Mouse (Mus musculus) intestine, postnatal 0 days (tissue): ENCODE data around the gene Adam10. TPM values are rescaled to one million over a fixed set of nuclear protein-coding genes. Genes with fewer than 3 reads are reported as not detected.

ENCODE experiments used
- ATAC-seq: fragments of 200-750 bp; cut with Nextera tagmentation; 2 replicates; pipeline ENCODE4 v1.8.0; 2017; ENCODE audit warnings: mild to moderate bottlenecking, moderate TSS enrichment, moderate library complexity
- H3K27ac ChIP-seq: fragments of 300-500 bp; sonication (generic); 2 replicates; pipeline ENCODE4 v1.5.1; 2014; ENCODE audit warnings: mild to moderate bottlenecking, low read depth, low read length, moderate library complexity
- H3K27me3 ChIP-seq: fragments of 300-500 bp; sonication (generic); replicated peaks from 2 replicates; pipeline ENCODE4 v1.6.1; 2014; ENCODE audit warnings: low read length, mixed read lengths; ENCODE audit not compliant: control insufficient read depth, insufficient read depth
- H3K36me3 ChIP-seq: fragments of 300-500 bp; sonication (generic); 2 replicates; pipeline ENCODE4 v1.6.1; 2014; ENCODE audit warnings: mild to moderate bottlenecking, moderate library complexity; ENCODE audit not compliant: control insufficient read depth, insufficient read depth
- H3K4me1 ChIP-seq: fragments of 300-500 bp; sonication (generic); replicated peaks from 2 replicates; pipeline ENCODE4 v1.6.1; 2014; ENCODE audit warnings: antibody characterized with exemption, low read length, mixed read lengths; ENCODE audit not compliant: control insufficient read depth, insufficient read depth
- H3K4me2 ChIP-seq: fragments of 300-500 bp; sonication (generic); replicated peaks from 2 replicates; pipeline ENCODE4 v1.6.1; 2014; ENCODE audit warnings: low read depth, mild to moderate bottlenecking, moderate library complexity
- H3K4me3 ChIP-seq: fragments of 300-500 bp; sonication (generic); 2 replicates; pipeline ENCODE4 v1.5.1; 2014; ENCODE audit warnings: low read depth, low read length
- H3K9ac ChIP-seq: fragments of 300-500 bp; sonication (generic); 2 replicates; pipeline ENCODE4 v1.6.1; 2014; ENCODE audit warnings: mild to moderate bottlenecking, low read depth, low read length
- H3K9me3 ChIP-seq: fragments of 300-500 bp; sonication (generic); 2 replicates; pipeline ENCODE4 v1.6.1; 2016; ENCODE audit warnings: mixed run types; ENCODE audit not compliant: control insufficient read depth
- CTCF ChIP-seq: sonication (generic); IDR thresholded peaks from 2 replicates; pipeline ENCODE4 v1.5.1; 2016; ENCODE audit warnings: low read depth, mild to moderate bottlenecking, control low read depth, antibody characterized with exemption, moderate library complexity
- WGBS: fragments of 180-500 bp; shearing (Covaris S2); extraction: QIAGEN DNeasy Blood & Tissue Kit; methylation state at CpG from one replicate; pipeline ENCODE4 v1.1.7; 2014; 5-methylcytosine and 5-hydroxymethylcytosine counted together
- polyA plus RNA-seq: library from polyadenylated mRNA; unstranded; fragments of >200 nt; fragmentation: Nextera tagmentation; extraction: Ambion mirVana; gene quantifications from 2 replicates; pipeline ENCODE4 v1.2.1, GENCODE M21; 2015

Adam10 gene
- polyA plus RNA-seq, 1 experiment from 2014 or later, result 33.5 TPM

DNA sequence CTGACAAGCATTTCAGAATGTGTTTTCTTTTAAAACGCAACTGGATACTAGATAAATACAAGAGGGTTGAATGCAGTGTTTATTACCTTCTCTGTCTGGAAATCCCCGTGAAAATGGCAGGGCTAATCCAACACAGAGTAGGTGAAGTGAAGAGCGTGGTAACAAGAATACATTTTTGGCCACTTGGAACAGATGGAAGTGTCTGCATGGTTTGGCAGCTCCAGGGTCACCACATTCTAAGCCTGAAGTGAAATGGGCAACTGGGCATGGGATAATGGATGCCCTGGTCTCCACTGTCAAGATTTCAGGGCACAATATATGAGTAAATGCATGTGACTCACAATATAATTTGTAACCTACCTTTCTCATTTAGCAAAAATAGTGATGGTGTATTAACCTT, 103.4 kb downstream of the Adam10 start:
- Histone ChIP-seq H3K36me3 (0 out of 2 replicates have a peak, but pooled peaks cover 10% of the 10 kb centered on the region), H3K9me3 (no peaks in the 10 kb centered on the region), H3K4me2 (no peak overlapping the region), H3K4me3 (no peak overlapping the region), H3K4me1 (no peaks in the 10 kb centered on the region), H3K9ac (no peak overlapping the region), H3K27ac (no peak overlapping the region), H3K27me3 (no peaks in the 10 kb centered on the region)
- TF ChIP-seq CTCF, result no peak
- 79% methylated on average over 3 of the region's 3 CpGs for WGBS
- no peak for ATAC-seq

DNA sequence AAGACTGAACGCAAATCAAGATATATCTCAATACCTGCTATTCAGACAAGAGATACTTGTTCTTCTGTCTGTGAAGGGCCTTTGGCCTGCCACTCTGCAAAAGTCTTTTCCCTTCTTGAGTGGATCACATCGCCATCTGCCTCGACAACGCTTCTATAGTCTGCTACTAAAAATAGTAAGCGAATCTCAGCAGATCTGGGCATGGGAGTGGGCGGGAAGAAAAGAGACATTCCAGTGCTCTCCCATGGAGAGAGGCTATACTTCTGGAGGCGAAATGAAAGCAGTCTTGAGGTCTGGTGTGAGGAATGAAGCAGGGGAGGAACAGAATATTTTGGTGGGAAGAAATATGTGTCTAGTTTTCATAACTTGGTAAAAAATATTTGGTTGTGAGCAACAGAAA, 109.9 kb downstream of the Adam10 start:
- Histone ChIP-seq H3K4me2 (no peak overlapping the region), H3K4me1 (no peaks in the 10 kb centered on the region), H3K4me3 (no peak overlapping the region), H3K9me3 (no peaks in the 10 kb centered on the region), H3K27ac (no peak overlapping the region), H3K9ac (no peak overlapping the region), H3K27me3 (no peaks in the 10 kb centered on the region), H3K36me3 (0 out of 2 replicates have a peak, but pooled peaks cover 5% of the 10 kb centered on the region)
- no peak for ATAC-seq
- TF ChIP-seq CTCF, result no peak
- WGBS, result 89% methylated on average over 7 of the region's 7 CpGs

DNA sequence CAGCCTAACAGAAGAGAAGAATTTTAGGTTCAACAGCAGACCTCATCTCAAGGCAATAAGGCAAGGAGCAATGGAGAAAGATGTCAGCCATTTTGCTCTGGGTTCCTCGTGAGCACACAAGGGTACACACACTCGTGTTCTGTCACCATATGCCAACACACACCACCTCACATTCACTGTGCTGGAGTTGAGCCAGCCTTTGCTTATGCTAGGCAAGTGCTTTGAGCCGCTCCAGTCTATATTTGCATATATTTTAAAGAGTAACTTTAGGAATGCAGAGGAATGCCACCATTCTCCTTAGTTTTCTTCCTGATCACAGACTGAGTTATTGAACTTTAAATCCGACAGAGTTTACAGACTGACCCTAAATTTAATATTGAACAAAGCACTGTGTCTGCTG, 111.8 kb downstream of the Adam10 start:
- Histone ChIP-seq H3K27ac (no peak overlapping the region), H3K4me3 (no peak overlapping the region), H3K36me3 (0 out of 2 replicates have a peak, but pooled peaks cover under 1% of the 10 kb centered on the region), H3K9ac (no peak overlapping the region), H3K9me3 (no peaks in the 10 kb centered on the region), H3K4me2 (no peak overlapping the region), H3K27me3 (no peaks in the 10 kb centered on the region), H3K4me1 (no peaks in the 10 kb centered on the region)
- ATAC-seq, result no peak
- 82% methylated on average over 4 of the region's 4 CpGs for WGBS
- TF ChIP-seq CTCF, result no peak

DNA sequence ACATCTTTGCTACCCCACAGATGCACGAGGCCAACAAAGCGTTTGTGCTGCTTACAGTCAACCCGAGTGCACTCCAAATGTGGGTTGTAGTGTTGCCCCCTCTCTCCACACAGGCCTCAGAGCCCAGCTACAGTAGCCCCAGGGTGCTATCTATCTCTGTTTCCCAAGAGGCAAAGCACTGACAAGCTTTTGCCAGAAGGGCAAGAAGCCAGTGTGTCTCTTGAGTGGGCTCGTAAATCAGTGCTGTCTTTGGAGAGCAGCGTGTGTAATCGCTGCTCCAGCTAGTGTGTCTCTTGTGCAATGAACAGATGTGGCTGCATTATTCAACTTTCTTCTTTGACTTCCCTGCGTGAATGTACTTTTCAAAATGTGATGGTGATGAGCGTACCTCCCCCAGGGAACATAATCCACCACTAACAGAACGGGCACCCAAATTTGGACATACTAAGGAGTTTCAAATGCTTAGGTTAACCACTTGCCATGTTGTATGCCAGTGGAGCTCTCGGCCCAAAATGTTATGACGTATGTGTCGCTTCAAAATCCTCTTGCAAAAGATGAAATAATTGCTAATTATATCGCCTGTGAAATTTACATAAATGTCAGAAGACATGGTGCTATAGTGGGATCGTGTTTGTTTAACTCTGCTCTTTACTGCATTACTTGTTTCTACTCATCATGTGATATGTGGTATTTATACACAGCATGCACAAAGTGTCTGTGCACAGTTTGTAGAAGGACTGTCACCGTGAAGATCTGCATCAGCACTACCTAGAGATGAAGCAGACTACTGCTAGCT, 116.0 kb downstream of the Adam10 start:
- no peak overlapping the region for H3K27ac ChIP-seq
- TF ChIP-seq CTCF, result 0 out of 2 replicates have a peak, but pooled peaks have one; percentile 6
- 62% methylated on average over 15 of the region's 15 CpGs for WGBS
- no peak overlapping the region for H3K9ac ChIP-seq
- no peak for ATAC-seq
- no peaks in the 10 kb centered on the region for H3K27me3 ChIP-seq
- H3K4me2 ChIP-seq, result no peak overlapping the region
- H3K4me1 ChIP-seq, result no peaks in the 10 kb centered on the region
- no peaks in the 10 kb centered on the region for H3K9me3 ChIP-seq
- H3K36me3 ChIP-seq, result no peaks in the 10 kb centered on the region
- no peak overlapping the region for H3K4me3 ChIP-seq

DNA sequence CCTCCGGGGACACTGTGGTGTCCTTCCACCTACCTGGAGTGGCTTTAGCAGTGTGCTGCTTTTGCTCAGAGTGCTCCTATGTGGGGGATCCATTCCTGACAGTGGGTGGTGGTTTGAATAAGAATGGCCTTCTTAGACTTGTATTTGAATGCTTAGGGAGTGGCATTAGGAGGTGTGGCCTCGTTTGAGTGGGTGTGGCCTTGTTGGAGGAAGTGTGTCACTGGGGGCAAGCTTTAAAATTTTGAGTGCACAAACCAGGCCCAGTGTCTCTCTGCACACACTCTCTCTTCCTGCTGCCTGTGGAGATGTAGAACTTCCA, 116.6 kb downstream of the Adam10 start:
- H3K9me3 ChIP-seq, result no peaks in the 10 kb centered on the region
- no peak for TF ChIP-seq CTCF
- no peak overlapping the region for H3K4me3 ChIP-seq
- WGBS, result 55% methylated on average over 2 of the region's 2 CpGs
- no peaks in the 10 kb centered on the region for H3K36me3 ChIP-seq
- no peak overlapping the region for H3K9ac ChIP-seq
- H3K27me3 ChIP-seq, result no peaks in the 10 kb centered on the region
- H3K4me1 ChIP-seq, result no peaks in the 10 kb centered on the region
- no peak overlapping the region for H3K27ac ChIP-seq
- ATAC-seq, result no peak
- H3K4me2 ChIP-seq, result no peak overlapping the region

DNA sequence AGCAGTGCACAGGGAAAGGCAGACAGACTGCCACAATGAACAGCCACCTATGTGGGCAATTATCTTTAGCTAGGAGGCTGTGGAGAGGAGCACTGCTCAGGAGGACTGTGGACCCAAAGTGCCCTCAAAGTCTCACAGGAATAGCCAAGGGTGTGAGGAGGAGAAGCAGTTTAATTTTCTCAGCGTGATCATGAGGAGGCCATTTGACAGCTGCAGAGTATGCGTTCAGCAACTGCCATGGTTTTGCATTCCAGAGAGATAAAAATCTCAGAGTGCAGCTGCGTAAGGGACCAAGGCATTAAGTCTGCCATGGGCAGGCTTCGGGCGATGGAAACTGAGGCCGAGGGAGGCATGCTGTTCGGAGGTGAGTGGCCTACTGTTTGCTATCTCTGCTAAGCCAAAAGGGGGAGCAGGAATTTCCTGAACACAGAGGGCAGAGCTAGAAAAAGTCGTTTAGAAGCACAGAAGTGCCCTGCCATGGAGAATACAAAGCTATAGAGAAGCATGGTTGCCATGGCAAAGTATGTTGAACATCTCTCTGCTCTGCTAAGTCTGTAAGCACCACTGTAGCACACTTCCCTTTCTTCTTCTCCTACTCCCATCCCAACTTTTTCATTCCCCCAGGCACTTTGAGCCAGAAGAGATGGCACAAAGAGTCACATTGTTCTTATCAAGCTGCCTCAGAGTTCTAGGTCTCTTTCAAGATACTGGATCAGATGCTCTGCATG, 122.0 kb downstream of the Adam10 start:
- Histone ChIP-seq H3K9ac (no peak overlapping the region), H3K4me3 (no peak overlapping the region), H3K9me3 (no peaks in the 10 kb centered on the region), H3K27ac (no peak overlapping the region), H3K27me3 (no peaks in the 10 kb centered on the region), H3K4me2 (no peak overlapping the region), H3K4me1 (no peaks in the 10 kb centered on the region), H3K36me3 (no peaks in the 10 kb centered on the region)
- no peak for TF ChIP-seq CTCF
- ATAC-seq, result no peak
- 58% methylated on average over 8 of the region's 8 CpGs for WGBS
